Mouse (Mus musculus) testis, adult 2 months (tissue): ENCODE data around the gene C2cd5.

Experiments used
- CTCF ChIP-seq: fragments of 200-500 bp; IDR thresholded peaks from 2 replicates; pipeline ENCODE4 v1.5.1; 2012; ENCODE audit warnings: low read depth, mild to moderate bottlenecking, inconsistent platforms, low read length, moderate library complexity; ENCODE audit not compliant: control insufficient read depth, insufficient read depth, insufficient replicate concordance
- POLR2A ChIP-seq: fragments of 200-500 bp; IDR thresholded peaks from 2 replicates; pipeline ENCODE4 v1.6.1; 2012; ENCODE audit warnings: low read depth, mild to moderate bottlenecking, inconsistent platforms, low read length, moderate library complexity; ENCODE audit not compliant: control insufficient read depth

DNA sequence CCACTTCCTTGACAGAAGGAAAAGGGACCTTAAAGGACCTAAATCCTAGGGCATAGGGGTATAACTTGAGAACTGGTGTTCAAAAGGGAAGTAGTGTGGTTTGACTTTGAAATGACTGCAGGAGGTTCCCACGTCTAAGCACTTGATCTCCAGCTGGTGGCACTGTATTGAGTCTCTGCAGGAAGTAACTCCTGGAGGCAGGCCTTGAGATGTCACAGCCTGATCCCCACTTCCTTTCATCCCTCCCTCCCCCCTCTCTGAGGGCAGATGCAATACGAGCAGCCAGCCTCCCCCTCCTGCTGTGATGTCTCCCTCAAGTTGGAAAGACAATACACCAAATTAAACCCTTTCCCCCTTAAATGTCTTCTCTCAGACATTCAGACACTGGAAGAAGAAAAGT, 14.6 kb upstream of the C2cd5 start:
- no peak for TF ChIP-seq CTCF
- no peak for TF ChIP-seq POLR2A
